Mouse (Mus musculus) liver, adult 2 months (tissue): ENCODE results near the gene Olfr1251.

Experiments
- CTCF ChIP-seq: fragments of 200-500 bp; IDR thresholded peaks from 2 replicates; pipeline ENCODE4 v1.5.1; 2011; ENCODE audit warnings: low read depth, low read length, control low read depth
- POLR2A ChIP-seq: fragments of 200-500 bp; IDR thresholded peaks from 2 replicates; pipeline ENCODE4 v1.6.1; 2011; ENCODE audit warnings: low read length, control low read depth; ENCODE audit not compliant: insufficient read depth; ENCODE audit errors: extremely low read depth

GRCm38 (mm10) chr2:89671836-89672235 lies at the start of gene Olfr1251:
- no peak for TF ChIP-seq CTCF
- TF ChIP-seq POLR2A: no peak
